19 mouse cellular contexts compared by ENCODE assay signal in the genomic region with DNA sequence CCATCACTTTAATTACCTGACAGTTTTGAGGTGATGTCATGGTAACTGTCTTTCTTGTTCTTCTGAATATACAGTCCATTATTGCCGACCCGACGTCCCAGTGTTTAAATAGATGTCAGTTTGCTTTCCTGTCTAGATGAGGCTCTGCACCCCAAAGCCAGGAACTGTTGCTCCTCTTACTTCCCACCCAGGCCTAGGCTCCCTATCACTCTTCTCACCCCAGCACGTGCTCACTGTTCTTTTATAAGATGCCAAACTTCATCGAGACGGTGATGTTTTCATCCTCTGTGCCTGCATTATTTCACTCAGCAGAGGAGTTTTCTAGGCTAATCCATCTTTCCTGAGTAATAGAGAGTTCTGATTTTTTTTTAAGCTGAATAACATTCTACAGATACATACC.
"Had no signal": no experiment of that assay in that cellular context is flagged by ENCODE, and none has a peak within 500 bp of the region (broad histone marks: within the 10 kb centered on the region; RNA-seq: fewer than 3 reads in every experiment).

No protein-coding gene starts in this region.

- H3K4me1 ChIP-seq: midbrain, embryonic 10.5 days had no signal

- H3K9ac ChIP-seq: liver, embryonic 14.5 days; lung, embryonic 14.5 days; midbrain, embryonic 12.5 days; neural tube, embryonic 13.5 days; neural tube, embryonic 15.5 days had no signal

- H3K27ac ChIP-seq: liver, embryonic 14.5 days; midbrain, embryonic 10.5 days; midbrain, embryonic 12.5 days; neural tube, embryonic 13.5 days; neural tube, embryonic 15.5 days had no signal

- H3K27me3 ChIP-seq: midbrain, embryonic 12.5 days; neural tube, embryonic 13.5 days; neural tube, embryonic 15.5 days had no signal

- H3K9me3 ChIP-seq: midbrain, embryonic 10.5 days; midbrain, embryonic 12.5 days; neural tube, embryonic 13.5 days; neural tube, embryonic 15.5 days had no signal

- ATAC-seq: midbrain, embryonic 16.5 days had no signal

- DNase-seq: lung, postnatal 10 days; lung, postnatal 4 days; midbrain, embryonic 14.5 days; retina, postnatal 1 day; right cerebral cortex, adult 18-20 months; right cerebral cortex, postnatal 25 days; right cerebral cortex, postnatal 4 days; spleen, adult 18-20 months; thymus, adult 18-20 months; thymus, postnatal 14 days; thymus, postnatal 36 days had no signal

- H3K4me2 ChIP-seq: lung, embryonic 14.5 days; midbrain, embryonic 12.5 days; neural tube, embryonic 13.5 days; neural tube, embryonic 15.5 days had no signal

- H3K4me3 ChIP-seq: midbrain, embryonic 10.5 days; midbrain, embryonic 12.5 days; myocyte; neural tube, embryonic 13.5 days; neural tube, embryonic 15.5 days had no signal

- H3K36me3 ChIP-seq: midbrain, embryonic 10.5 days; midbrain, embryonic 12.5 days; neural tube, embryonic 13.5 days; neural tube, embryonic 15.5 days had no signal
